Mouse (Mus musculus) myocyte (in vitro differentiated cells): ENCODE measurements around the gene Mlxipl. TPM values are rescaled to one million over a fixed set of nuclear protein-coding genes. Genes with fewer than 3 reads are reported as not detected.

ENCODE experiments used
- H3K27me3 ChIP-seq: one replicate; pipeline ENCODE4 v1.6.1; 2011; ENCODE audit not compliant: control insufficient read depth, insufficient read depth, insufficient read length
- H3K36me3 ChIP-seq: one replicate; pipeline ENCODE4 v1.6.1; 2011; ENCODE audit not compliant: control insufficient read depth, insufficient read depth
- H3K4me2 ChIP-seq: one replicate; pipeline ENCODE4 v1.6.1; 2011; ENCODE audit warnings: low read depth, control low read depth
- H3K4me3 ChIP-seq: one replicate; pipeline ENCODE4 v1.5.1; 2011; ENCODE audit warnings: mild to moderate bottlenecking, control low read depth, moderate library complexity
- H3K79me2 ChIP-seq: one replicate; pipeline ENCODE4 v1.6.1; 2011; ENCODE audit not compliant: control insufficient read depth, insufficient read depth
- H3ac ChIP-seq: one replicate; pipeline ENCODE4 v1.6.1; 2011; ENCODE audit not compliant: control insufficient read depth, insufficient read length
- CEBPB ChIP-seq: IDR thresholded peaks from 2 replicates; pipeline ENCODE4 v1.6.1; 2011; ENCODE audit warnings: mild to moderate bottlenecking, moderate library complexity; ENCODE audit not compliant: poor library complexity, insufficient read depth, severe bottlenecking
- E2F4 ChIP-seq: IDR thresholded peaks from one replicate; pipeline ENCODE4 v1.6.1; 2011; ENCODE audit warnings: mild to moderate bottlenecking, control low read depth, moderate library complexity; ENCODE audit not compliant: insufficient read depth
- MAX ChIP-seq: IDR thresholded peaks from one replicate; pipeline ENCODE4 v1.6.1; 2011; ENCODE audit warnings: low read depth, mild to moderate bottlenecking, control low read depth
- MYOD1 ChIP-seq, 3 experiments: IDR thresholded peaks; one replicate each; pipeline ENCODE4 v1.6.1; 2011; ENCODE audit warnings: control low read depth in 2 of 3, low read depth in 2 of 3, mild to moderate bottlenecking in 2 of 3, moderate library complexity in 1 of 3; ENCODE audit not compliant: insufficient read length in 2 of 3, control insufficient read depth in 1 of 3
- MYOG ChIP-seq, 3 experiments: IDR thresholded peaks; one replicate each; pipeline ENCODE4 v1.6.1; 2011; ENCODE audit warnings: control low read depth in 2 of 3, low read depth in 2 of 3, mild to moderate bottlenecking in 2 of 3; ENCODE audit not compliant: insufficient read length in 2 of 3, control insufficient read depth in 1 of 3, insufficient read depth in 1 of 3
- POLR2A ChIP-seq: IDR thresholded peaks from one replicate; pipeline ENCODE4 v1.6.1; 2011; ENCODE audit warnings: low read depth, mild to moderate bottlenecking, control low read depth, moderate library complexity; ENCODE audit not compliant: insufficient read length
- POLR2AphosphoS2 ChIP-seq: IDR thresholded peaks from one replicate; pipeline ENCODE4 v1.6.1; 2011; ENCODE audit warnings: low read depth, control low read depth; ENCODE audit not compliant: insufficient read length
- REST ChIP-seq: IDR thresholded peaks from one replicate; pipeline ENCODE4 v1.6.1; 2011; ENCODE audit warnings: mild to moderate bottlenecking, control low read depth, moderate library complexity; ENCODE audit not compliant: insufficient read depth, insufficient read length
- SRF ChIP-seq: IDR thresholded peaks from one replicate; pipeline ENCODE4 v1.6.1; 2011; ENCODE audit warnings: low read depth; ENCODE audit not compliant: control insufficient read depth, insufficient read length
- TCF12 ChIP-seq: IDR thresholded peaks from one replicate; pipeline ENCODE4 v1.6.1; 2011; ENCODE audit warnings: mild to moderate bottlenecking, control low read depth; ENCODE audit not compliant: poor library complexity, insufficient read depth, severe bottlenecking
- TCF3 ChIP-seq: IDR thresholded peaks from one replicate; pipeline ENCODE4 v1.6.1; 2011; ENCODE audit warnings: low read depth, control low read depth; ENCODE audit not compliant: insufficient read length
- USF1 ChIP-seq: IDR thresholded peaks from one replicate; pipeline ENCODE4 v1.6.1; 2011; ENCODE audit warnings: low read depth, mild to moderate bottlenecking, control low read depth, moderate library complexity
- polyA plus RNA-seq: library from polyadenylated mRNA; unstranded; fragments of >200 nt; fragmentation: generic; extraction: Trizol; gene quantifications from one replicate; pipeline ENCODE4 v1.2.1, GENCODE M21; 2012; ENCODE audit warnings: missing spikeins

Gene Mlxipl
- polyA plus RNA-seq, 1 experiment = not detected

- Histone ChIP-seq H3K36me3 (no peaks in the 10 kb centered on the region), H3K4me2 (no peak overlapping the region), H3K27me3 (peaks cover 33% of the 10 kb centered on the region), H3K79me2 (no peaks in the 10 kb centered on the region), H3ac (no peak overlapping the region), H3K4me3 (no peak overlapping the region)
- no peak for TF ChIP-seq POLR2AphosphoS2
- TF ChIP-seq POLR2A = no peak
- no peak for TF ChIP-seq USF1
- no peak for TF ChIP-seq MAX
- no peak for TF ChIP-seq MYOD1 (IDR thresholded peaks at IDR 0.05; ENCODE audit: control insufficient read depth in 1 of 3, insufficient read length in 2 of 3, low read depth in 2 of 3)
- no peak for TF ChIP-seq TCF12
- no peak for TF ChIP-seq SRF
- no peak for TF ChIP-seq E2F4
- no peak for TF ChIP-seq MYOG (IDR thresholded peaks at IDR 0.05; ENCODE audit: control insufficient read depth in 1 of 3, insufficient read depth in 1 of 3, insufficient read length in 2 of 3, low read depth in 2 of 3)
- no peak for TF ChIP-seq TCF3
- no peak for TF ChIP-seq REST
- no peak for TF ChIP-seq CEBPB
Observed at GRCm38 (mm10) chr5:135133736-135134405, 44.2 kb downstream of the Mlxipl start.

- Histone ChIP-seq H3K79me2 (no peaks in the 10 kb centered on the region), H3ac (no peak overlapping the region), H3K27me3 (peaks cover 28% of the 10 kb centered on the region), H3K4me3 (no peak overlapping the region), H3K36me3 (no peaks in the 10 kb centered on the region), H3K4me2 (no peak overlapping the region)
- TF ChIP-seq MYOD1 (IDR thresholded peaks at IDR 0.05; ENCODE audit: control insufficient read depth in 1 of 3, insufficient read length in 2 of 3, low read depth in 2 of 3) (no peak), POLR2AphosphoS2 (no peak), MAX (no peak), E2F4 (no peak), MYOG (IDR thresholded peaks at IDR 0.05; ENCODE audit: control insufficient read depth in 1 of 3, insufficient read depth in 1 of 3, insufficient read length in 2 of 3, low read depth in 2 of 3) (no peak), TCF12 (no peak), TCF3 (no peak), POLR2A (no peak), REST (no peak), USF1 (no peak), CEBPB (no peak), SRF (no peak)
Observed at GRCm38 (mm10) chr5:135134534-135134933, 44.8 kb downstream of the Mlxipl start.

- no peak for TF ChIP-seq MAX
- TF ChIP-seq SRF = no peak
- no peak for TF ChIP-seq TCF3
- TF ChIP-seq E2F4 = no peak
- no peak for TF ChIP-seq MYOD1 (IDR thresholded peaks at IDR 0.05; ENCODE audit: control insufficient read depth in 1 of 3, insufficient read length in 2 of 3, low read depth in 2 of 3)
- no peak for TF ChIP-seq POLR2A
- TF ChIP-seq REST = no peak
- no peak for TF ChIP-seq USF1
- no peak for TF ChIP-seq MYOG (IDR thresholded peaks at IDR 0.05; ENCODE audit: control insufficient read depth in 1 of 3, insufficient read depth in 1 of 3, insufficient read length in 2 of 3, low read depth in 2 of 3)
- no peak for TF ChIP-seq POLR2AphosphoS2
- no peak for TF ChIP-seq TCF12
- TF ChIP-seq CEBPB = no peak
- Histone ChIP-seq H3K4me2 (no peak overlapping the region), H3ac (no peak overlapping the region), H3K27me3 (peaks cover 36% of the 10 kb centered on the region), H3K79me2 (no peaks in the 10 kb centered on the region), H3K36me3 (no peaks in the 10 kb centered on the region), H3K4me3 (no peak overlapping the region)
Observed at GRCm38 (mm10) chr5:135139881-135140280, 50.2 kb downstream of the Mlxipl start.

- no peaks in the 10 kb centered on the region for H3K36me3 ChIP-seq
- no peak overlapping the region for H3K4me2 ChIP-seq
- no peak overlapping the region for H3K4me3 ChIP-seq
- H3K79me2 ChIP-seq = no peaks in the 10 kb centered on the region
- TF ChIP-seq USF1 (no peak), POLR2AphosphoS2 (no peak), TCF12 (no peak), MYOD1 (IDR thresholded peaks at IDR 0.05; ENCODE audit: control insufficient read depth in 1 of 3, insufficient read length in 2 of 3, low read depth in 2 of 3) (no peak), POLR2A (no peak), MYOG (IDR thresholded peaks at IDR 0.05; ENCODE audit: control insufficient read depth in 1 of 3, insufficient read depth in 1 of 3, insufficient read length in 2 of 3, low read depth in 2 of 3) (no peak), MAX (no peak), E2F4 (no peak), TCF3 (no peak), SRF (no peak)
- no peak overlapping the region for H3ac ChIP-seq
- peaks cover 36% of the 10 kb centered on the region for H3K27me3 ChIP-seq
Observed at GRCm38 (mm10) chr5:135144469-135144868, 54.8 kb downstream of the Mlxipl start.

- TF ChIP-seq MYOG (IDR thresholded peaks at IDR 0.05; ENCODE audit: control insufficient read depth in 1 of 3, insufficient read depth in 1 of 3, insufficient read length in 2 of 3, low read depth in 2 of 3) (no peak), E2F4 (no peak), POLR2AphosphoS2 (no peak), POLR2A (no peak), MYOD1 (IDR thresholded peaks at IDR 0.05; ENCODE audit: control insufficient read depth in 1 of 3, insufficient read length in 2 of 3, low read depth in 2 of 3) (no peak), TCF12 (no peak), REST (no peak), MAX (no peak), USF1 (no peak), CEBPB (no peak), TCF3 (no peak), SRF (no peak)
- no peak overlapping the region for H3ac ChIP-seq
- no peaks in the 10 kb centered on the region for H3K36me3 ChIP-seq
- H3K27me3 ChIP-seq = peaks cover 34% of the 10 kb centered on the region
- no peak overlapping the region for H3K4me2 ChIP-seq
- peaks cover 7% of the 10 kb centered on the region for H3K79me2 ChIP-seq
- H3K4me3 ChIP-seq = no peak overlapping the region
Observed at GRCm38 (mm10) chr5:135145532-135145931, 55.8 kb downstream of the Mlxipl start.
